Mouse (Mus musculus) midbrain, embryonic 13.5 days (tissue): ENCODE measurements around the gene Specc1l. TPM values are rescaled to one million over a fixed set of nuclear protein-coding genes. Genes with fewer than 3 reads are reported as not detected.

Experiments
- ATAC-seq: fragments of 200-750 bp; cut with Nextera tagmentation; 2 replicates; pipeline ENCODE4 v1.8.0; 2017; ENCODE audit warnings: mild to moderate bottlenecking, moderate TSS enrichment, moderate library complexity
- H3K27ac ChIP-seq: fragments of 300-500 bp; sonication (generic); 2 replicates; pipeline ENCODE4 v1.5.1; 2015; ENCODE audit warnings: inconsistent platforms, mild to moderate bottlenecking, moderate library complexity
- H3K27me3 ChIP-seq: fragments of 300-500 bp; sonication (generic); 2 replicates; pipeline ENCODE4 v1.6.1; 2015; ENCODE audit warnings: mild to moderate bottlenecking, inconsistent platforms
- H3K36me3 ChIP-seq: fragments of 300-500 bp; sonication (generic); 2 replicates; pipeline ENCODE4 v1.6.1; 2015; ENCODE audit warnings: mild to moderate bottlenecking, inconsistent platforms
- H3K4me1 ChIP-seq: fragments of 300-500 bp; sonication (generic); replicated peaks from 2 replicates; pipeline ENCODE4 v1.6.1; 2015; ENCODE audit warnings: inconsistent platforms
- H3K4me2 ChIP-seq: fragments of 300-500 bp; sonication (generic); replicated peaks from 2 replicates; pipeline ENCODE4 v1.6.1; 2015; ENCODE audit warnings: moderate library complexity, mild to moderate bottlenecking, inconsistent platforms
- H3K4me3 ChIP-seq: fragments of 300-500 bp; sonication (generic); replicated peaks from 2 replicates; pipeline ENCODE4 v1.5.1; 2015; ENCODE audit warnings: mild to moderate bottlenecking, inconsistent platforms
- H3K9ac ChIP-seq: fragments of 300-500 bp; sonication (generic); replicated peaks from 2 replicates; pipeline ENCODE4 v1.6.1; 2015; ENCODE audit warnings: mild to moderate bottlenecking, inconsistent platforms
- H3K9me3 ChIP-seq: fragments of 300-500 bp; sonication (generic); 2 replicates; pipeline ENCODE4 v1.6.1; 2016; ENCODE audit warnings: mild to moderate bottlenecking, inconsistent platforms
- WGBS: fragments of 180-500 bp; shearing (Covaris S2); methylation state at CpG from one replicate; pipeline ENCODE4 v1.1.7; 2015; 5-methylcytosine and 5-hydroxymethylcytosine counted together
- polyA plus RNA-seq: library from polyadenylated mRNA; unstranded; fragments of >200 nt; fragmentation: Nextera tagmentation; extraction: Ambion mirVana; gene quantifications from 2 replicates; pipeline ENCODE4 v1.2.1, GENCODE M21; 2015

Gene Specc1l
- polyA plus RNA-seq, 1 experiment from 2014 or later: 38.7 TPM

GRCm38 (mm10) chr10:75324391-75324790, 112.5 kb downstream of the Specc1l start:
- no peak for ATAC-seq
- no peak overlapping the region for H3K27ac ChIP-seq
- H3K4me3 ChIP-seq: no peak overlapping the region
- H3K4me2 ChIP-seq: no peak overlapping the region
- no peaks in the 10 kb centered on the region for H3K4me1 ChIP-seq
- H3K36me3 ChIP-seq: no peaks in the 10 kb centered on the region
- H3K9me3 ChIP-seq: no peaks in the 10 kb centered on the region
- peaks cover 4% of the 10 kb centered on the region; the same call in 1 of the 2 replicates for H3K27me3 ChIP-seq
- 77% methylated on average over 10 of the region's 10 CpGs for WGBS
- H3K9ac ChIP-seq: no peak overlapping the region

DNA sequence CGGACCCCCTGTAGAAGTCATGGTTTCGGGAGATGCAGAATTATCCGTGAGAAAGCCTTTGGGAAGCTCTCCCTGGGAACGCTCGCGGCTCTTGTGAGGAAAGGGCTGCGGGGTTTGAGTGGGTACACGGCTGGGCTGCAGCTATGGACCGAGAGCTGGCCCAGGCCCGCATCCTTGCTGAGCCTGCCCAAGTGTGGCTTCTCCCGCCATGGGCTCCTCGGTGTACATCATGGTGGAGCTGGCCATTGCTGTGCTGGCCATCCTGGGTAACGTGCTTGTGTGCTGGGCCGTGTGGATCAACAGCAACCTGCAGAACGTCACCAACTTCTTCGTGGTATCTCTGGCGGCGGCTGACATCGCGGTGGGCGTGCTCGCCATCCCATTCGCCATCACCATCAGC, 113.9 kb downstream of the Specc1l start:
- Histone ChIP-seq H3K4me2 (no peak overlapping the region), H3K4me1 (no peaks in the 10 kb centered on the region), H3K36me3 (no peaks in the 10 kb centered on the region), H3K9ac (no peak overlapping the region), H3K27me3 (no peaks in the 10 kb centered on the region), H3K9me3 (no peaks in the 10 kb centered on the region), H3K4me3 (no peak overlapping the region), H3K27ac (no peak overlapping the region)
- 94% methylated on average over 23 of the region's 23 CpGs for WGBS
- no peak for ATAC-seq

- Histone ChIP-seq H3K4me1 (no peaks in the 10 kb centered on the region), H3K9ac (no peak overlapping the region), H3K36me3 (no peaks in the 10 kb centered on the region), H3K27me3 (no peaks in the 10 kb centered on the region), H3K27ac (no peak overlapping the region), H3K4me2 (no peak overlapping the region), H3K4me3 (no peak overlapping the region), H3K9me3 (no peaks in the 10 kb centered on the region)
- WGBS: 81% methylated on average over 3 of the region's 3 CpGs
- no peak for ATAC-seq
Observed at GRCm38 (mm10) chr10:75326553-75326952, 114.7 kb downstream of the Specc1l start.

DNA sequence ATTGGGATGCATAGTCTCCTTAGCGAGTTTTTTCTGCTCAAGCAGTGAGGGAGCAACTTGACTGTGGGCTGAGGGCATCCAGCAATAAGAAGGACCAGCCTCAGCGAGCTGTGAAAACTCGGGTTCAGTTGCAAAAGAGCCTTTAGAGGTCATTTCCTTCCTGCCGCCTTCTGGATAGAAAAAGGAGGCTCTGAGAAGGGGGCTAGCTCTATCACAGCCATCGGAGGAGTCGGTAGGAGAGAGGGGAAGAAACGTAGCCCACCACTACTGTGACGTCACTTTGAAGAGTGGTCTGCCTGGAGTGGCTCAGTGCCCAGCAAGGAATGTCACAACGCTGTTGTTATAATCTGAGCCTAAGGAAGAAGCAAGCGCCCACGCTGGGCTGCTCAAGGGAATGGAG, 115.2 kb downstream of the Specc1l start:
- Histone ChIP-seq H3K27me3 (no peaks in the 10 kb centered on the region), H3K4me2 (no peak overlapping the region), H3K27ac (no peak overlapping the region), H3K36me3 (no peaks in the 10 kb centered on the region), H3K4me3 (no peak overlapping the region), H3K9ac (no peak overlapping the region), H3K9me3 (no peaks in the 10 kb centered on the region), H3K4me1 (no peaks in the 10 kb centered on the region)
- ATAC-seq: no peak
- 80% methylated on average over 11 of the region's 11 CpGs for WGBS

- Histone ChIP-seq H3K4me2 (no peak overlapping the region), H3K4me3 (no peak overlapping the region), H3K27ac (no peak overlapping the region), H3K27me3 (no peaks in the 10 kb centered on the region), H3K9ac (no peak overlapping the region), H3K36me3 (no peaks in the 10 kb centered on the region), H3K4me1 (no peaks in the 10 kb centered on the region), H3K9me3 (no peaks in the 10 kb centered on the region)
- WGBS: 36% methylated on average over 4 of the region's 4 CpGs
- no peak for ATAC-seq
Observed at GRCm38 (mm10) chr10:75328201-75328704, 116.4 kb downstream of the Specc1l start.

- Histone ChIP-seq H3K4me3 (no peak overlapping the region), H3K4me2 (no peak overlapping the region), H3K27me3 (no peaks in the 10 kb centered on the region), H3K9ac (no peak overlapping the region), H3K4me1 (no peaks in the 10 kb centered on the region), H3K27ac (no peak overlapping the region), H3K36me3 (no peaks in the 10 kb centered on the region), H3K9me3 (no peaks in the 10 kb centered on the region)
- 89% methylated on average over 3 of the region's 3 CpGs for WGBS
- no peak for ATAC-seq
Observed at GRCm38 (mm10) chr10:75332268-75332667, 120.4 kb downstream of the Specc1l start.

DNA sequence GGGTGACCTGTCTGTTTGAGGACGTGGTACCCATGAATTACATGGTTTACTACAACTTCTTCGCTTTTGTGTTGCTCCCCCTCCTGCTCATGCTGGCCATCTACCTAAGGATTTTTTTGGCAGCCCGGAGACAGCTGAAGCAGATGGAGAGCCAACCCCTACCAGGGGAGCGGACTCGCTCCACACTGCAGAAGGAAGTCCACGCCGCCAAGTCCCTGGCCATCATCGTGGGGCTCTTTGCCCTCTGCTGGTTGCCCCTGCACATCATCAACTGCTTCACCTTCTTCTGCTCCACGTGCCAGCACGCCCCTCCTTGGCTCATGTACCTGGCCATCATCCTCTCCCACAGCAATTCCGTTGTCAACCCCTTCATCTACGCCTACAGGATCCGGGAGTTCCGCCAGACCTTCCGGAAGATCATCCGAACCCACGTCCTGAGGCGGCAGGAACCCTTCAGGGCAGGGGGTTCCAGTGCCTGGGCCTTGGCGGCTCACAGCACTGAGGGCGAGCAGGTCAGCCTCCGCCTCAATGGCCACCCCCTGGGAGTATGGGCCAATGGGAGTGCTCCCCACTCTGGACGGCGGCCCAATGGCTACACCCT, 121.4 kb downstream of the Specc1l start:
- no peak for ATAC-seq
- Histone ChIP-seq H3K27ac (no peak overlapping the region), H3K4me3 (no peak overlapping the region), H3K27me3 (no peaks in the 10 kb centered on the region), H3K4me1 (no peaks in the 10 kb centered on the region), H3K4me2 (no peak overlapping the region), H3K9ac (no peak overlapping the region), H3K36me3 (no peaks in the 10 kb centered on the region), H3K9me3 (no peaks in the 10 kb centered on the region)
- WGBS: 92% methylated on average over 23 of the region's 23 CpGs

DNA sequence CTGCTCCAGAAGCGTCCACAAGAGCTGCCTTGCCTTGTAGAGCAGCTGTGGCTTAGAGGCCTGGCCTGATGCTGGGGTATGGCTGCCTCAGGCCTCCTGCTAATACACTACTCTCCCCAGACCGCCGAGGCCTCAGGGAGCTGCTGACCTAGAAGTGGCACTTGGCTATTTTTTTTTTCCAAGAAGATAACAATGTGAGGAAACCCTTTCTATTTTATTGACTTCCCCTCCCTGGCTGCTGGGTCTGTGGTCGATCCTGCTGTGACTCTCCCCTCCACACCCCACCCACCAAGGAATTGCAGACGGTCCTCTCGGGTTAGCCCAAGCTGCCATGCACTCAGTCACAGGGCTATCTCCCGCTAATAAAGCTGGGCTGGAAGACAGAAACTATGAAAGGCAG, 122.3 kb downstream of the Specc1l start:
- no peaks in the 10 kb centered on the region for H3K4me1 ChIP-seq
- WGBS: 87% methylated on average over 7 of the region's 7 CpGs
- H3K4me2 ChIP-seq: no peak overlapping the region
- H3K9ac ChIP-seq: no peak overlapping the region
- H3K9me3 ChIP-seq: no peaks in the 10 kb centered on the region
- H3K36me3 ChIP-seq: no peaks in the 10 kb centered on the region
- H3K27me3 ChIP-seq: no peaks in the 10 kb centered on the region
- no peak overlapping the region for H3K4me3 ChIP-seq
- ATAC-seq: no peak
- no peak overlapping the region for H3K27ac ChIP-seq

- H3K4me2 ChIP-seq: no peak overlapping the region
- H3K27ac ChIP-seq: no peak overlapping the region
- H3K4me3 ChIP-seq: no peak overlapping the region
- no peaks in the 10 kb centered on the region for H3K27me3 ChIP-seq
- no peak overlapping the region for H3K9ac ChIP-seq
- ATAC-seq: no peak
- no peaks in the 10 kb centered on the region for H3K4me1 ChIP-seq
- 94% methylated on average over 6 of the region's 6 CpGs for WGBS
- H3K9me3 ChIP-seq: no peaks in the 10 kb centered on the region
- no peaks in the 10 kb centered on the region for H3K36me3 ChIP-seq
Observed at GRCm38 (mm10) chr10:75335075-75335474, 123.2 kb downstream of the Specc1l start.

GRCm38 (mm10) chr10:75337231-75337630, 125.4 kb downstream of the Specc1l start:
- no peak overlapping the region for H3K9ac ChIP-seq
- H3K4me2 ChIP-seq: no peak overlapping the region
- ATAC-seq: no peak
- 85% methylated on average over 10 of the region's 10 CpGs for WGBS
- no peak overlapping the region for H3K4me3 ChIP-seq
- no peaks in the 10 kb centered on the region for H3K9me3 ChIP-seq
- no peak overlapping the region for H3K27ac ChIP-seq
- no peaks in the 10 kb centered on the region for H3K4me1 ChIP-seq
- no peaks in the 10 kb centered on the region for H3K36me3 ChIP-seq
- H3K27me3 ChIP-seq: no peaks in the 10 kb centered on the region

GRCm38 (mm10) chr10:75338852-75339251, 127.0 kb downstream of the Specc1l start:
- Histone ChIP-seq H3K4me3 (no peak overlapping the region), H3K4me1 (no peaks in the 10 kb centered on the region), H3K4me2 (no peak overlapping the region), H3K9ac (no peak overlapping the region), H3K27me3 (no peaks in the 10 kb centered on the region), H3K27ac (no peak overlapping the region), H3K36me3 (no peaks in the 10 kb centered on the region), H3K9me3 (no peaks in the 10 kb centered on the region)
- WGBS: 79% methylated on average over 5 of the region's 5 CpGs
- no peak for ATAC-seq

DNA sequence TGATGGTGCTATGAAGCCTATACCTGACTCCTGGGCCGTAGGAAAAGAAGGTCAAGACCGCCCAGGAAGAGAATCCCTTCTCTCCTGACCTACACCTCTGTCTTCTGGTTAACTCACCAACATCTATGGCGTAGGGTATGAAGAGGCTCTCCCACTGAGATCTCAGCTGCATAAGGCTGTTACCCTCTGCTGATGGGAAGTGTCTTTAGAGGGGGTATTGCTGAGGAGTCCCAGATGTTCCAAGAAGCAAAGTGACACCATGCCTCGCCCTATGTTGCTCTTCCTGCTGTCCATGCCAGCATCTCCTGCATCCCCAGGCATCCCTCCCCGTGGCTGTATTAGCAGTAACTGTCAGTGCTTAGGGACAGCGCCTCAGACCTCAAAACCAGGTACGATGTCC, 127.5 kb downstream of the Specc1l start:
- WGBS: 86% methylated on average over 7 of the region's 7 CpGs
- no peaks in the 10 kb centered on the region for H3K27me3 ChIP-seq
- no peaks in the 10 kb centered on the region for H3K9me3 ChIP-seq
- no peak overlapping the region for H3K27ac ChIP-seq
- H3K4me3 ChIP-seq: no peak overlapping the region
- H3K9ac ChIP-seq: no peak overlapping the region
- H3K36me3 ChIP-seq: no peaks in the 10 kb centered on the region
- H3K4me2 ChIP-seq: no peak overlapping the region
- no peaks in the 10 kb centered on the region for H3K4me1 ChIP-seq
- ATAC-seq: no peak

DNA sequence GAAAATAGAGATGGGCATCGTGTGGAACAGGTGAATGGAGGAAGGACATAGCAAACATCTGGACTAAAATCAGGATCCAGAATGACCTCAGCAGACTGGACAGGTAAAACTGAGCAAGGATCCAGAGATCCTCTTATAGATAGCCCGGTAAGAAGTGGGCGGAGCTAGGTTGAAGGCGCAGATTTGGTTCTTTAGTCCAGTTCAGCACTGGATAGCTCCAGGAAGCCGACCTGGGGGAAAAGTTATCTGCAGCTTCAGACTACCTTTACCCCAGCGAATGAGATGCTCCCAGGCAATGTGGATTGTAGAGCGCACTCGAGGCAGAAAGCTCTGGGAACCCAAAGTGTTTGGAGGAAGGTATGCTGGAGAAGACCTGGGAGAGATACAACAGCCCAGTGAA, 130.1 kb downstream of the Specc1l start:
- Histone ChIP-seq H3K27ac (no peak overlapping the region), H3K4me2 (no peak overlapping the region), H3K36me3 (no peaks in the 10 kb centered on the region), H3K9ac (no peak overlapping the region), H3K9me3 (peaks cover 4% of the 10 kb centered on the region; the same call in 1 of the 2 replicates), H3K4me3 (no peak overlapping the region), H3K4me1 (0 out of 2 replicates have a peak, but pooled peaks cover 4% of the 10 kb centered on the region), H3K27me3 (no peaks in the 10 kb centered on the region)
- 44% methylated on average over 8 of the region's 8 CpGs for WGBS
- ATAC-seq: no peak
